Mouse (Mus musculus) hindbrain, embryonic 16.5 days (tissue): ENCODE measurements at regions not wholly inside any gene's neighbourhood (a gene's known extent, or its start where the extent isn't known, plus 50 kb on each side); places are given as distances from the start of the nearest gene placed in this dataset.

Experiments
- ATAC-seq: fragments of 200-750 bp; cut with Nextera tagmentation; 2 replicates; pipeline ENCODE4 v1.8.0; 2017; ENCODE audit warnings: moderate TSS enrichment, moderate library complexity
- H3K27ac ChIP-seq: fragments of 300-500 bp; sonication (generic); 2 replicates; pipeline ENCODE4 v1.5.1; 2014; ENCODE audit warnings: low read depth, mild to moderate bottlenecking, control low read depth, low read length, moderate library complexity
- H3K27me3 ChIP-seq: fragments of 300-500 bp; sonication (generic); replicated peaks from 2 replicates; pipeline ENCODE4 v1.6.1; 2014; ENCODE audit warnings: low read length; ENCODE audit not compliant: control insufficient read depth, insufficient read depth
- H3K36me3 ChIP-seq: fragments of 300-500 bp; sonication (generic); 2 replicates; pipeline ENCODE4 v1.6.1; 2014; ENCODE audit warnings: mild to moderate bottlenecking, low read length, moderate library complexity, mixed read lengths; ENCODE audit not compliant: control insufficient read depth, insufficient read depth
- H3K4me1 ChIP-seq: fragments of 300-500 bp; sonication (generic); 2 replicates; pipeline ENCODE4 v1.6.1; 2014; ENCODE audit warnings: low read depth, low read length; ENCODE audit not compliant: control insufficient read depth, insufficient read depth
- H3K4me2 ChIP-seq: fragments of 300-500 bp; sonication (generic); 2 replicates; pipeline ENCODE4 v1.6.1; 2014; ENCODE audit warnings: mild to moderate bottlenecking, low read length, control low read depth, moderate library complexity
- H3K4me3 ChIP-seq: fragments of 300-500 bp; sonication (generic); 2 replicates; pipeline ENCODE4 v1.5.1; 2014; ENCODE audit warnings: mild to moderate bottlenecking, low read length, control low read depth, moderate library complexity
- H3K9ac ChIP-seq: fragments of 300-500 bp; sonication (generic); 2 replicates; pipeline ENCODE4 v1.6.1; 2014; ENCODE audit warnings: low read depth, mild to moderate bottlenecking, control low read depth, low read length, moderate library complexity
- H3K9me3 ChIP-seq: fragments of 300-500 bp; sonication (generic); 2 replicates; pipeline ENCODE4 v1.6.1; 2014; ENCODE audit warnings: mild to moderate bottlenecking, low read length, moderate library complexity; ENCODE audit not compliant: control insufficient read depth
- WGBS: fragments of 180-500 bp; shearing (Covaris S2); extraction: QIAGEN DNeasy Blood & Tissue Kit; methylation state at CpG from one replicate; pipeline ENCODE4 v1.1.7; 2014; 5-methylcytosine and 5-hydroxymethylcytosine counted together

DNA sequence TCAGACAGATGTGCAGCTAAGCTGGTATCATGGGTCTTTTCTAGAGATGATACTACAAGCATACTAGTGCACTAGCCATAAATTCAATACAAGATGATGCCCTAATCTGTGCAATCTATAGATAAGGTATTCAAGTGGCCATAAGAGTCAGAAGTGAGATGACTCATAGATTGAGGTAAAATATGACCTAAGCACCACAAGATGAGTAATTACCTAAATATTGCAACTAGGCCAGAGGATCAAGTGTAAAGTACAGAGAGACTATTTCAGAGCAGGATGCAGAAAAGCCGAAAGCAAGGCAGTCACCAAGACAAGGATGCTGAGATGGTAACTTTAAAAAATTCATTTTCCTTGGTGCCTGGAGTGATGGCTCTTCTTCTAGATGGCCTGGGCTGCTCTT lies 111.5 kb upstream of the Gas2 start:
- Histone ChIP-seq H3K9ac (no peak overlapping the region), H3K36me3 (no peaks in the 10 kb centered on the region), H3K27me3 (no peaks in the 10 kb centered on the region), H3K4me3 (no peak overlapping the region), H3K9me3 (no peaks in the 10 kb centered on the region), H3K4me1 (peaks cover 12% of the 10 kb centered on the region), H3K27ac (peak overlapping the region; percentile 58), H3K4me2 (no peak overlapping the region)
- ATAC-seq: no peak; the same call in 1 of the 2 replicates
- 85% methylated on average over 1 of the region's 1 CpGs for WGBS

DNA sequence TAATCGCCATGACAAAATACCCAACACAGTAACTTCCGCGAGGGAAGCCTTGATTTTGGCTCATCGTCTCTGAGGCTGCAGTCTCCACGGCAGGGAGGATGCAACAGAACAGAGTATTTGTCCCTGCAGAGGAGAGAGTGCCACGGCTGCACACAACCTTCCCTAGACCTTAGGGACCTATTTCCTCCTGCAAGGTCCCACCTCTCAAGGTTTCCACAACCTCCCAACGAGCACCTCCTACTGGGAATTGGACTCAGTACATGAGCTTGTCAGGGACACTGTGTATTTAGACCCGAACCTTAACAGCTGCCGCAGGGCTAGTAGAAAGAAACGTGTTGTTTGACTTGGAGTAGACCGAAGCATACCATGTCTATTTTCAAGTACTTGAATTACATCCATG lies 108.8 kb upstream of the Gas2 start:
- 76% methylated on average over 11 of the region's 11 CpGs for WGBS
- no peaks in the 10 kb centered on the region for H3K27me3 ChIP-seq
- H3K27ac ChIP-seq: no peak overlapping the region
- peaks cover 12% of the 10 kb centered on the region for H3K4me1 ChIP-seq
- no peaks in the 10 kb centered on the region for H3K9me3 ChIP-seq
- no peak overlapping the region for H3K4me3 ChIP-seq
- no peak overlapping the region for H3K4me2 ChIP-seq
- no peak overlapping the region for H3K9ac ChIP-seq
- no peaks in the 10 kb centered on the region for H3K36me3 ChIP-seq
- no peak for ATAC-seq

DNA sequence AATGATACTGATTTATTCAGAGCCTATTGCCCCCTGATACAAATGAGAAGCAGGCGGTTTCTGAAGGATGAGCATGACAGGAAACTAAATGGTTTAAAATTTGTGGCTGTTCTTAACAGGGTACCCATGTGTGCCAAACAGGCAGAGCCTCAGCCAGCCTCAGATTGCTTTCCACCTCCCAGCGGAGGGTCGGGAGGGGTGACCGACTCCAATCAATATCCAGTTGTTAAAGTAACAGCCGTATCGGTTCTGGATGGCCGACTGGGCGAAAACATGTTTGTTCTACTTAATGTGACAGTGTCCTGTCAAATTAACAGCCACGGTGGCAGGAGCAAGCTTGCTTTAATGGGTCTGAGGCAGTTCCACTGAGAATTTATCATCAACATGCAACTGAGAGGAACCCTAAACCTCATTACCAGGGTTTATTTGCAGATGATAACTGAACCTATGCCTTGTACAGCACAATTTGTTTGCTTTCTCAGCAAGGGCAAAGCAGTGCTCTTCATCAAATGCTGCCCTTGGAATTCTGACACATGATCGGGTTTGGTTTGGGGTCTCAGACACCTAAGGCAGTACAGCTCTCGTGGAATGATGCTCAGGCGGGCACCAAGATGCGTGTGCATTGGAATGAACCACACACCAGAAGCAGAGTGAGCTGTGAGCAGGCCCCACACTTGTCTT lies 107.5 kb upstream of the Gas2 start:
- Histone ChIP-seq H3K27ac (0 out of 2 replicates have a peak overlapping the region, but pooled peaks have one; percentile 7), H3K4me2 (no peak overlapping the region), H3K4me1 (peaks cover 12% of the 10 kb centered on the region), H3K36me3 (no peaks in the 10 kb centered on the region), H3K9ac (no peak overlapping the region; the same call in 1 of the 2 replicates), H3K4me3 (no peak overlapping the region), H3K27me3 (no peaks in the 10 kb centered on the region), H3K9me3 (no peaks in the 10 kb centered on the region)
- WGBS: 28% methylated on average over 13 of the region's 13 CpGs
- ATAC-seq: peak; percentile 35

DNA sequence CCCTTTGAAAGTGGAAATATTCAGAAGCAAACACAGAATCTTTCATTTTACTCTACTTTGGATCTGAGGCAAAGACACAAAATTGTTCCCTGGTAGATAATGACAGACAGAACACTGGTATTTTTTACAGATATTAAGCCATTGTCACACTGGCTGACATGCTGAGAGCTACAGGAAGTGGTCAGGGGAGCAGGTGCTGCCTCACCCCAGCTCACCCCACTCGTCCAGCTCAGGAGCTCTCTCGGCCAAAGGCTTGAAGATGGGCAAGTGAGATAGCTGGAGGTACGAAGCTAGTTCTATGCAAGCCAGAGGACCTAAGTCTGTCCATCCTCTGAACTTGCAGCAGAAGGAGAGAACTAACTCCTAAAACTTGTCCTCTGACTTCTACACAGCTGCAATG lies 105.6 kb upstream of the Gas2 start:
- H3K4me1 ChIP-seq: peaks cover 5% of the 10 kb centered on the region; the same call in 1 of the 2 replicates
- H3K4me2 ChIP-seq: no peak overlapping the region
- no peak overlapping the region for H3K27ac ChIP-seq
- WGBS: 63% methylated on average over 3 of the region's 3 CpGs
- no peak overlapping the region for H3K9ac ChIP-seq
- no peak overlapping the region for H3K4me3 ChIP-seq
- H3K36me3 ChIP-seq: no peaks in the 10 kb centered on the region
- no peaks in the 10 kb centered on the region for H3K27me3 ChIP-seq
- ATAC-seq: no peak
- no peaks in the 10 kb centered on the region for H3K9me3 ChIP-seq

DNA sequence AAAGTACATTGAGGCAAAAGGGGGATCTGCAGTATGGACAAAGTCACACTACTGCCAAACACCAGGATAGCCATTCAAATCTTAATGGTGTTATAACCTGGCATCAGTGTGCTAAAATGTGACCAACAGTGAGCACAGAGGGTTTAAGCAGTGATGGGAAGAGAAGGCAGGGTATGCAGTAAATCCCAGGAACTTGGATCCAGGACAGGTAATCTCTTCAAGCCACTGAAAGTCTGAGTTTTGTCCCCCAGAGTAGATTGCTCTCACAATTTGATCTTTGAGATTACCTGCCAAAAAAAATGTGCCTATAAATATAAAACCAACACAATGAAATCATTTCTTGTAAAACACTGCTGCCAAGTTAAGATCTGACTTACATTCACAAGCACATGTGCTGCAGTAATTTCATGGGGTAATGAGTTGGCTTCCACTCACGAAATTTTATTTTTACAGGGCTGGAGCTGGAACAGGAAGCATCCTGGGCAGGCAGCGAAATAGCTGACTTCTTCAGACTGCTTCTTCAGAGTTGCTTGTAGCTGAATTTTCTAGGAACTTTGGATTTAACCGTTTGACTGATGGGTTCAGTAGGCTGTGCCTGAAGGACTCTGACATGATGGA lies 102.2 kb upstream of the Gas2 start:
- H3K9ac ChIP-seq: no peak overlapping the region
- 74% methylated on average over 3 of the region's 3 CpGs for WGBS
- H3K4me2 ChIP-seq: no peak overlapping the region
- no peak for ATAC-seq
- no peak overlapping the region for H3K4me3 ChIP-seq
- H3K9me3 ChIP-seq: no peaks in the 10 kb centered on the region
- no peak overlapping the region for H3K27ac ChIP-seq
- H3K27me3 ChIP-seq: no peaks in the 10 kb centered on the region
- no peaks in the 10 kb centered on the region for H3K36me3 ChIP-seq
- no peaks in the 10 kb centered on the region for H3K4me1 ChIP-seq

DNA sequence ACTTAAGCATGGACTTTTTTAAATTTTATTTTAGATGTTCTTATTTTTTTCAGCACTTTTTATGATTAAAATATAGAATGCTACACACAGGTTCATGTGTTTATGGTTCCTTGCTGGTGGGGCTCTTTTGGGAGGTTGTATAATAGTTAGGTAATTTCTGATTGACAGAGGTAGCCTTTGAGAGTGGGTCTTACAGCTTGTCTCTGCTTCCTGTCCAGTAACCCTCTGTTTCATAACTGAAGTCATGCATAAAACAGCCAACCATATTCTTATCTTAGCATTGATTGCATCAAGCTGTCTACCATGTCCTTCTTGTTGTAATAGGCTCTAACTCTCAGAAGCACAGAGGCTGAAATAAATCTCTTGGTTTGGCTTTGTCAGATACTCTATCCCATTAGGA lies 94.7 kb upstream of the Gas2 start:
- no peak overlapping the region for H3K4me2 ChIP-seq
- no peak for ATAC-seq
- no peaks in the 10 kb centered on the region for H3K27me3 ChIP-seq
- no peaks in the 10 kb centered on the region for H3K36me3 ChIP-seq
- no peak overlapping the region for H3K4me3 ChIP-seq
- H3K4me1 ChIP-seq: peaks cover 4% of the 10 kb centered on the region
- no peak overlapping the region for H3K27ac ChIP-seq
- no peaks in the 10 kb centered on the region for H3K9me3 ChIP-seq
- H3K9ac ChIP-seq: no peak overlapping the region

DNA sequence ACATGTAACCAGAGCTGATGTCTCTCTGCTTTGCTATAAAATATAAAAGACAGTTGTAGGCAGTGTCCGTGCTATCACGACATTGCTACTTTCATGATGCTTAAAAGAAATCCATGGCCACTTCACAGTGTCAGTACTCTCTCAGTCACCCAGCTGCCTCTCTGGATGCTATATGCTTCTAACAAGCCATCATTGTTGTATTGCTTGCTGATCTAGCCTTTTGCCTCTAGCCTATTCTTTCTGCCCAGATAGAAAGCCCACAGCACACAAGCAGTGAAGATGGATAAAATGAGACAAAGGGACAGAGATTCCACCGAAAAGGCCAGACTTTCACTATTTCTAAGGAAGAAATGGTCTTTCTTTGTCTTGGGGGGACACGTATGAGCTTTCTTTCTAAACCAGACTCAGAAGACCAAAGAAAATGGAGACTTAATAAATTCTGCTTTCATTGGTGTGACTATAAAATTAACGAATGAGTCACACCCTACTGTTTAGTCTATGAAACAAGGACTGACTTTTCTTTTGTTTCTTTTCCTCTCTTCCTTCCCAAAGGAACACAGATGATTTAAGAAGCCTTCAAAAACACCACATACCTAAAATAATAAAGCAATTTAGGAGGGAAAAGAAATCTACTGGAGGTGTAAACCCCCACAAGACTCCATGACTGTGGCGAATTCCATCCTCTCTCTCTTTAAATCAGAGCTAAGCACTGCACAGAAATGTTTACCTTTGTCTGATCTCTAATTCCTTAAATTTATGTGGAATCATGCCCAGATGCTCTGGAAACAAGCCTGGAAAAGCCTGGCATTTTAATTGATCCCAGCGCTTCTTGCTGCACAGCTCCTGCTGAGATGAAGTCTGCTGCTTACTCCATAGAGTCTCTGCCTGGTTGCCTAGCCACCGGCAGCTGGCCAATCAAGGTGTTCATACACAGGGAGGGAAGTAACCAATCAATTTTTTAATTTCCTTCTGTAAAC lies 89.6 kb upstream of the Gas2 start:
- WGBS: 40% methylated on average over 8 of the region's 8 CpGs
- H3K36me3 ChIP-seq: no peaks in the 10 kb centered on the region
- H3K4me1 ChIP-seq: peaks cover 10% of the 10 kb centered on the region
- no peaks in the 10 kb centered on the region for H3K27me3 ChIP-seq
- peak; percentile 95 for ATAC-seq
- no peak overlapping the region for H3K4me3 ChIP-seq
- no peaks in the 10 kb centered on the region for H3K9me3 ChIP-seq
- peak overlapping the region; percentile 73 for H3K27ac ChIP-seq
- no peak overlapping the region for H3K9ac ChIP-seq
- peak overlapping the region; percentile 35 for H3K4me2 ChIP-seq

DNA sequence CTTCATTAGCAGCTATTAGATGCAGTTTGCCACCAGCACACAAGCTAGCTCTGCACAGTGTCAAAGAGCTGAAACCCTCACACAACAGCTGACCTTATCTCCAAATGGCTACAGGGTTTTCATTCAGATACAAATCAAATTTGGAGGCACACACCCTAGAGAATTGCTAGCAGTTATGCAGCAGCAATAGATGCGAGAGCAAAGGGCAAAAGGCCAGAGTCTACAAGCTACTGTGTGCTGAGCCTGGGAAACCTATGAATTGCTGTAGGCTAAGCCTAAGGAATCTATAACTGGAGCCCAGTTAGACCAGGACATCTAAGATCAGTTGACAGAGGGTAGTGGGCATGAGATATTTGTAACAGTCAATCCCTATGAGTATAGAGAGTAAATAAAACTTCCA lies 85.8 kb upstream of the Gas2 start:
- ATAC-seq: no peak
- H3K27me3 ChIP-seq: no peaks in the 10 kb centered on the region
- H3K27ac ChIP-seq: no peak overlapping the region
- 72% methylated on average over 1 of the region's 1 CpGs for WGBS
- no peak overlapping the region for H3K4me3 ChIP-seq
- no peaks in the 10 kb centered on the region for H3K9me3 ChIP-seq
- no peaks in the 10 kb centered on the region for H3K36me3 ChIP-seq
- no peak overlapping the region for H3K4me2 ChIP-seq
- H3K9ac ChIP-seq: no peak overlapping the region
- H3K4me1 ChIP-seq: peaks cover 10% of the 10 kb centered on the region
